Mouse (Mus musculus): Measurements from ENCODE around the gene Dpf2. TPM values are rescaled to one million over a fixed set of nuclear protein-coding genes. Genes with fewer than 3 reads are reported as not detected.

Dpf2 gene
- polyA plus RNA-seq, 1 experiment from 2014 or later, result 47.0 TPM

- H3K36me3 ChIP-seq (ENCODE audit: control insufficient read depth, insufficient read depth, low read length), result peaks cover 4% of the 10 kb centered on the region
- H3K9ac ChIP-seq (ENCODE audit: low read length), result no peak overlapping the region
- no peak for TF ChIP-seq CTCF (IDR thresholded peaks at IDR 0.05; ENCODE audit: low read depth)
- no peak for TF ChIP-seq EP300 (optimal IDR thresholded peaks at IDR 0.05)
- no peaks in the 10 kb centered on the region for H3K27me3 ChIP-seq (ENCODE audit: control insufficient read depth, insufficient read depth, low read length)
- H3K9me3 ChIP-seq (ENCODE audit: control insufficient read depth, low read length), result no peaks in the 10 kb centered on the region
- H3K4me3 ChIP-seq (ENCODE audit: low read depth, low read length), result no peak overlapping the region
- no peak overlapping the region for H3K4me2 ChIP-seq (replicated peaks; ENCODE audit: low read depth)
- 73% methylated on average over 22 of the region's 22 CpGs for WGBS
- peak overlapping the region; percentile 86 for H3K27ac ChIP-seq (replicated peaks)
- ATAC-seq (ENCODE audit: low FRiP score, low TSS enrichment), result no peak
- no peak for DNase-seq (ENCODE audit: low spot score)
- no peaks in the 10 kb centered on the region for H3K4me1 ChIP-seq (replicated peaks; ENCODE audit: control insufficient read depth, insufficient read depth)
Measured at GRCm38 (mm10) chr19:5954031-5954710, 41.4 kb upstream of the Dpf2 start.

DNA sequence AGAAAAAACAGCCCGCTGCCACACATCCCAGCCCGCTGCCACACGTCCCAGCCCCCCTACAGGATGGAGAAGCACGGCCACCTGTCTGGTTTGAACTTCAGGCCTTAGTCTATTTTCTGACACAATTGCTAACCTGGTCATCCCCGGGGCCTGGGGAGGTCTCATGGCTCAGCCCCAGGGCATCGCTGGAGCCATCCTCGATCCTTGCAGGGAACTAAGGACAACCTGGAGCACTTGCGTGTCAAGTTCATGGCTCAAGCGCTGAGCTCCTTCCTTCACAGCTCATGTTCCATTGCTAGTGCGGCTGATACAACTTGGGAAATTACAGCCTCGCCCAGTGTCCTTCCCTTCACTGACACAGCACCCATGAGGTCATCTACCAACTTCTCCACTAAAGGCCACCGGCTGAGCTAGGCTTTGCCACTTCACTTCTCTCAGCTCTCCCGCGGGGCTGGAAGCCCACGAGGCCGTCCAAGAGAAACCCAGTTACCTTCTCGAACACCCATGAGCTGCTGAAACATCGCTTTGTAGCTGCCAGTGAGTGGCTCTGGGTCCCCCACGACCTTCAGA is 40.5 kb upstream of the Dpf2 start:
- TF ChIP-seq EP300 (optimal IDR thresholded peaks at IDR 0.05) (no peak), CTCF (IDR thresholded peaks at IDR 0.05; ENCODE audit: low read depth) (no peak)
- H3K36me3 ChIP-seq (ENCODE audit: control insufficient read depth, insufficient read depth, low read length), result peaks cover 4% of the 10 kb centered on the region
- ATAC-seq (ENCODE audit: low FRiP score, low TSS enrichment), result no peak
- DNase-seq (ENCODE audit: low spot score), result peak; percentile 31
- H3K27me3 ChIP-seq (ENCODE audit: control insufficient read depth, insufficient read depth, low read length), result no peaks in the 10 kb centered on the region
- WGBS, result 91% methylated on average over 19 of the region's 19 CpGs
- H3K4me2 ChIP-seq (replicated peaks; ENCODE audit: low read depth), result no peak overlapping the region
- no peak overlapping the region for H3K4me3 ChIP-seq (ENCODE audit: low read depth, low read length)
- H3K27ac ChIP-seq (replicated peaks), result peak overlapping the region; percentile 86
- no peaks in the 10 kb centered on the region for H3K9me3 ChIP-seq (ENCODE audit: control insufficient read depth, low read length)
- no peak overlapping the region for H3K9ac ChIP-seq (ENCODE audit: low read length)
- no peaks in the 10 kb centered on the region for H3K4me1 ChIP-seq (replicated peaks; ENCODE audit: control insufficient read depth, insufficient read depth)

DNA sequence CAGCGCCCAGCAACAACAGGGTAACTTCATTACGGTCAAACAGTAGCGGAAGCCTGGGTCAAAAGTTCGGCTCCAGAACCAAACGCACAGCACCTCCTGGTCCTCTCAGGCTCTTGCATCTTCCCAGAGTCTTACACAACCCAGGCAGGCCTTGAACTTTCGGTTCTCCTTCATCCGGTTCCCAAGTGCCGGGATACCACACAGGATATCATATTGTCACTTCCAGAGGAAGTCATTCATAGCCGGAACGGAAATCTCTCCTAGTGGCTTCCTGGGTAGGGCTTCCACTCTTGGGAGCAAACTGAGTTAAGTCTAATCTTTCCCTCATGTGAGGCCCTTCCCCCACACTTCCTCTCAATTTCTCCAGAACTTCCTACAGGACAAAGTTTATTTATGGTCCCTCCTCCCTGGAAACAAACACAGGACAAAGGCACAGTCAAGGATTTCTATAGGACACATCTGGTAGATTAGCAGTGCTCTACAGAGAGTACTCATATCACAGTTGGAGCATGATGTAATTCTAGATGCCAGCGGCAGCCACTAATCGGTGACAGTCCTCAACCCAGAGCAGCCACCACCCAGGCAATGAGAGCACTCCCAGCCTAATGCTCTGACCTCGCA is 39.4 kb upstream of the Dpf2 start:
- Histone ChIP-seq H3K27ac (replicated peaks) (peak overlapping the region; percentile 86), H3K9me3 (ENCODE audit: control insufficient read depth, low read length) (no peaks in the 10 kb centered on the region), H3K36me3 (ENCODE audit: control insufficient read depth, insufficient read depth, low read length) (peaks cover 4% of the 10 kb centered on the region; the same call in 1 of the 2 replicates), H3K4me2 (replicated peaks; ENCODE audit: low read depth) (peak overlapping the region; percentile 17; the same call in 1 of the 2 replicates), H3K9ac (ENCODE audit: low read length) (peak overlapping the region; percentile 27; the same call in 1 of the 2 replicates), H3K27me3 (ENCODE audit: control insufficient read depth, insufficient read depth, low read length) (no peaks in the 10 kb centered on the region), H3K4me1 (replicated peaks; ENCODE audit: control insufficient read depth, insufficient read depth) (no peaks in the 10 kb centered on the region), H3K4me3 (ENCODE audit: low read depth, low read length) (no peak overlapping the region)
- peak; percentile 77 for ATAC-seq (ENCODE audit: low FRiP score, low TSS enrichment)
- WGBS, result 69% methylated on average over 13 of the region's 13 CpGs
- DNase-seq (ENCODE audit: low spot score), result peak; percentile 50
- TF ChIP-seq CTCF (IDR thresholded peaks at IDR 0.05; ENCODE audit: low read depth) (no peak), EP300 (optimal IDR thresholded peaks at IDR 0.05) (no peak)

DNA sequence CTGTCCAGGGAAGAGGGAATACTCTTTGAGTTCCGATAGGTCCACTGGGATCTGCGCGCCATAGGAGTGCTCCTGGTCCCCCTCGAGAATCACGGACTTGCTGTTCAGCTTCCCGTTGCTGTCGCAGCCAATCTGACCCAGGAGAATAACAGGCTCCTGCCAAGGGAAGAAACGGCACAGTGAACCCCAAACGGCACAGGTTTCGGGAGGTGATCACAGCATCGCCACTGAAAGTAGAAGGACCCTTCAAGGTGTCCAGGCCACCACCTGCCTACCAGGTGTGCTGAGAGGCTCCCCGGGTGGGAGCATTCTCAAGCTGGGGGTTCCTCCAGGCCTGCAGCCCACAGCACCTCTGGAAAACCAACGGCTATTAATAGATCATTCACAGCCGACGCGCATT is 38.8 kb upstream of the Dpf2 start:
- Histone ChIP-seq H3K27ac (replicated peaks) (peak overlapping the region; percentile 53; the same call in 1 of the 2 replicates), H3K4me1 (replicated peaks; ENCODE audit: control insufficient read depth, insufficient read depth) (no peaks in the 10 kb centered on the region), H3K4me3 (ENCODE audit: low read depth, low read length) (no peak overlapping the region), H3K4me2 (replicated peaks; ENCODE audit: low read depth) (peak overlapping the region; percentile 17; the same call in 1 of the 2 replicates), H3K9me3 (ENCODE audit: control insufficient read depth, low read length) (no peaks in the 10 kb centered on the region), H3K9ac (ENCODE audit: low read length) (no peak overlapping the region), H3K27me3 (ENCODE audit: control insufficient read depth, insufficient read depth, low read length) (no peaks in the 10 kb centered on the region), H3K36me3 (ENCODE audit: control insufficient read depth, insufficient read depth, low read length) (peaks cover 4% of the 10 kb centered on the region; the same call in 1 of the 2 replicates)
- TF ChIP-seq EP300 (optimal IDR thresholded peaks at IDR 0.05), result no peak
- TF ChIP-seq CTCF (IDR thresholded peaks at IDR 0.05; ENCODE audit: low read depth), result no peak
- DNase-seq (ENCODE audit: low spot score) (no peak), ATAC-seq (ENCODE audit: low FRiP score, low TSS enrichment) (no peak)
- 81% methylated on average over 16 of the region's 16 CpGs for WGBS

DNA sequence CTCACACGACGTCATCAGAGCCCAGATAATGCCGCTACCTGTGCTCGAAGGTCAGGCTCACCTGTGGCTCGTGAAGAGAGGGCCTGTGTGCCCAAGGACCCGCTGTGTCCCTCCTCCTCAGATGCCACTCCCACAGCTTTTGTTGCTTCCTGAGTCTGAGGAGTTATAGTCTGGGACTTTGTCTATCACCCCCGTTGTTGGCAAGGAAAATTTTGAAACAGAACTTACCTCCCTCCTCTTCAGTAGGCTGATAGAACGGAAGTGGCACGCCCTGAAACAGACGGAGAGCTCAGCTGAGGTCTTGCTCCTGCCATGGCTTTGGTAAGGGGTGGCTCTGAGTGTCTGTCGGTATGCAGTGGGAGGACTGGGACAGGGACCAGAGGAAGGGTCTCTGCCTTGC is 37.4 kb upstream of the Dpf2 start:
- Histone ChIP-seq H3K4me3 (ENCODE audit: low read depth, low read length) (no peak overlapping the region), H3K4me2 (replicated peaks; ENCODE audit: low read depth) (no peak overlapping the region), H3K36me3 (ENCODE audit: control insufficient read depth, insufficient read depth, low read length) (peaks cover 4% of the 10 kb centered on the region; the same call in 1 of the 2 replicates), H3K4me1 (replicated peaks; ENCODE audit: control insufficient read depth, insufficient read depth) (peaks cover 6% of the 10 kb centered on the region), H3K9ac (ENCODE audit: low read length) (no peak overlapping the region), H3K27me3 (ENCODE audit: control insufficient read depth, insufficient read depth, low read length) (no peaks in the 10 kb centered on the region), H3K9me3 (ENCODE audit: control insufficient read depth, low read length) (no peaks in the 10 kb centered on the region), H3K27ac (replicated peaks) (no peak overlapping the region)
- ATAC-seq (ENCODE audit: low FRiP score, low TSS enrichment), result no peak
- no peak for TF ChIP-seq CTCF (IDR thresholded peaks at IDR 0.05; ENCODE audit: low read depth)
- TF ChIP-seq EP300 (optimal IDR thresholded peaks at IDR 0.05), result no peak
- WGBS, result 84% methylated on average over 11 of the region's 11 CpGs
- no peak for DNase-seq (ENCODE audit: low spot score)

All from stomach, postnatal 0 days (tissue).